Mouse (Mus musculus) layer of hippocampus, postnatal 25 days (tissue): ENCODE results near the gene Capn1. TPM values are rescaled to one million over a fixed set of nuclear protein-coding genes. Genes with fewer than 3 reads are reported as not detected.
"Not testable (repeated sequence)": the region's sequence is repeated elsewhere in the genome, so short reads cannot be mapped to it uniquely, and the experiment has no call there.

Experiments
- DNase-seq, 2 experiments: peaks; one replicate each; pipeline ENCODE4 v3.0.0; 2022; ENCODE audit warnings: mixed read lengths in 2 of 2, low spot score in 1 of 2; ENCODE audit errors: extremely low spot score in 1 of 2
- total RNA-seq, 2 experiments: library from RNA; stranded (reverse); gene quantifications; 2 replicates each; pipeline ENCODE4 v1.2.3; 2021

Gene Capn1
- total RNA-seq = 10 to 100 TPM; 20.5 to 21.9 TPM

GRCm38 (mm10) chr19:6015511-6016315 is at the start of gene Capn1:
TSS of gene Capn1 (minus strand) at chr19:6015897.
- DNase-seq = peak; percentile 50 to 58

- DNase-seq = no peak
Measured at GRCm38 (mm10) chr19:6063081-6063480, 47.4 kb upstream of the Capn1 start.

- DNase-seq = no peak
Measured at GRCm38 (mm10) chr19:6062418-6062817, 46.7 kb upstream of the Capn1 start.

DNA sequence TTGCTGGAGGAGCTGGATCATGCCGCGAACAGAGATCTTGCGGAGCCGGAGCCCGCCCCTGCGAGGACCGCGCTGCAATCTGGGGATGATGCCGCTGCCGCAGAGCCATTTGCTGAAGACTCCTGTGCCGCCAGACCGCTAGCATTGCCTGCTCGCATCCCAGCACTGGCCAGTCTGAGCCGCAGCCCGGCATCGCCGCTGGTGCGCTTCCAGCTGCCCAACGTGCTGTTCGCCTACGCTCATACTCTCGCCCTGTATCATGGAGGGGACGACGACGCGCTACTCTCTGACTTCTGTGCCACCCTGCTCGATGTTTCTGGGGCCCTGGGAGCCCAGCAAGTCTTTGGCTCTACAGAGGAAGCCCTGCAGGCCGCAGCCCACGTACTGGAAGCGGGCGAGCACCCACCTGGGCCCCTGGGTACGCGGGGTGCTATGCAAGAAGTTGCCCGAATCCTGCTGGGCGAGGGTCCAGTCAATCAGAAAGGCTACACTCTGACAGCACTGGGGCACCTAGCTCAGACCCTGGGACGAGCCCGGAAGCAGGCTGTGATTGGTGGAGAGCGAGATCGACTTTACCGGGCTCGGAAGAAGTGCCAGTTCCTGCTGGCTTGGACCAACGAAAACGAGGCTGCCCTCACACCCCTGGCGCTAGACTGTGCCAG is 46.1 kb upstream of the Capn1 start:
- DNase-seq = no peak

DNA sequence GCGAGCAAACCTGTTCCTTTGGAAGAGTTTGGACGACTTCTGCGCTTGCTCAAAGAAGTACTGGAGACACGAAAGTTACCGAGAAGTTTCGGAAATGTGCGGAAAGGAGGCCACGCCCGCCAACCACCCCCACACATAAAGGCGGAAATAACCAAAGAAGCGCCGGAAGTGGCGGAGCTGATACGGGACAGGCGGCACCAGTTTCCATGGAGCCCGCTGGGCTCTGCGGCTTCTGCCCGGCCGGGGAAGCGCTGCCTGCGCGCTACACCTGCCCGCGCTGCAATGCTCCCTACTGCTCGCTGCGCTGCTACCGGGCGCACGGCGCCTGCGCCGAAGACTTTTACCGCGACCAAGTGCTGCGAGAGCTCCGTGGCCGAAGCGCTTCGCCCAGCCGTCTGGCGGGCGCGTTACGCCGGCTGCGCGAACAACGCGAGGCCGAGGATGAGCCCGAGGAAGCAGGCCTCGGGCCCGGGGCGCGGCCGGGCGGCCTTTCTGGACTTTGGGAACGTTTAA is 45.4 kb upstream of the Capn1 start, which contains the start of gene Znhit2:
TSS of gene Znhit2 (plus strand) at position 172 of the 513 bp plus-strand sequence.
- peak; percentile 81 to 87 for DNase-seq

DNA sequence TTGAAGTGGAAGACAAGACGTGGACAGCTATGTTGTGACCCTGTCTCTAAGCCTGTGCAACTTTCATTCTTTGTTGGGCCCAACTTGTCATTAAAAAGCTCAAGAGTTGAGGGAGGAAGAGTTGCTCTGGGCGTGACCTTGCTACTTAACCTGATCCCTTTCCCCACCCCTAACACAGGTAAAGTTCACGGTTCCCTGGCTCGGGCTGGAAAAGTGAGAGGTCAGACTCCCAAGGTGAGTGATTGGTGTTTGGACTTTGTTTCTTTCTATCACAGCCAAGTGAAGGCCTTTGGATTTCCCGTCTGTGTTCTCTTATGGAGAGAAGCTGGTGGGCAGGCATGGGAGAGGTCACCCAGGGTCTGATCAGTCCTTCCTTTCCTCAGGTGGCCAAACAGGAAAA is 43.3 kb upstream of the Capn1 start:
- no peak for DNase-seq

DNA sequence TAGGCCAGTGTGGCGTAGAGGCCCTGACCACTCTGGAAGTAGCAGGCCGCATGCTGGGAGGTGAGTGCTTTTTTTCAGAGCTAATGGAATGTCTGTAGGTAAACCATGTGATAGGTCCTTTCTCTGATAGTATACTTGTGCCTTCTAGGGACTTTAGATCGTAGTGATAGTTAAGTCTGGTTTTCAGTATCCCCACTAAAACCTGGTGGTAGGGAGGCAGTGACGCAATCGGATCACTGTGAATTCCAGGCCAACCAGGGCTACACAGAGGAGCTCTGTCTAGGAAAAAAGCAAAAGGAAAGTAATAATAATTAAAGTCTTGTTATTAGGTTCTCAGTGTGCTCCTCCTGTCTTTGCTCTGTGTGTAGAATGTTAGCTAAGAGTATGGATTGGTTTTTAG is 42.8 kb upstream of the Capn1 start:
- no peak for DNase-seq

DNA sequence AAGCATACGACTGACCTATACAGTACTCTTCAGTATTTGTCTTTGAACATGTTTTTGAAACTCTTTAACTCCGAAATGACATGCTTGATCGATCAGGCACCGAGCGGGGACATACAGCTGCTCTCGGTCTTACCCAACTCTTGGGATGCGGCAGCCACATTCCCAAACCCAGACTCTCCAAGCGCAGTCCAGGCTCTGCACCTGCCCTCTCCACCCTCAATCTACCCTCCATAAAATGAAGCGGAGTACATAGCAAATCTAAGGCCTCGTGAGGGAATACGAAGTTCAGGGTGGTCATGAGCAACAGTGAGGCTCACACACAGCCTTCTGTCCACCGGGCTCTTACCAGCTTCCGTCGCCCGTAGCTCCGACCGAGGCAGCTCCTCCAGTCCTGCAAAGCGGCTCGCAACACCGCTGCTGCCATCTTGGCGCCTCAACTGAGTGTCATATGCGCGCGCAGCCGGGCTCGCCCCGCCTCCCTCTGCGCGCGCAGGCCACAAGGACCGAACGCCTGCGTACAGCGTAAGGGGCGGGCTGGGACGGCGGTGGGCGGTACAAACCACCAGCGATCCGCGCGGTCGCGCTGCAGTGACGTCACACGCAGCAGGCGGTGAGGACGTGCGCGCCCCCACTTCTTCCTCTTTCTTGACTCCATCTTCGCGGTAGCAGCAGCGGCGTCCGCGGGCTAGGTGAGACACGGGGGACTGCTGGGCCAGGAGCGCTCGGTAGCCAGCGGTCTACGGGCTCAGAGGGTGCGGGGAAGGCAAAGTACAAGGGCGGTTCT is 41.8 kb upstream of the Capn1 start, which contains the start of the genes Mrpl49 and Fau:
TSS of gene Mrpl49 (minus strand) at position 473 of the 784 bp plus-strand sequence.
TSS of gene Fau (plus strand) at position 532 of the 784 bp plus-strand sequence.
- peak; percentile 98 for DNase-seq

DNA sequence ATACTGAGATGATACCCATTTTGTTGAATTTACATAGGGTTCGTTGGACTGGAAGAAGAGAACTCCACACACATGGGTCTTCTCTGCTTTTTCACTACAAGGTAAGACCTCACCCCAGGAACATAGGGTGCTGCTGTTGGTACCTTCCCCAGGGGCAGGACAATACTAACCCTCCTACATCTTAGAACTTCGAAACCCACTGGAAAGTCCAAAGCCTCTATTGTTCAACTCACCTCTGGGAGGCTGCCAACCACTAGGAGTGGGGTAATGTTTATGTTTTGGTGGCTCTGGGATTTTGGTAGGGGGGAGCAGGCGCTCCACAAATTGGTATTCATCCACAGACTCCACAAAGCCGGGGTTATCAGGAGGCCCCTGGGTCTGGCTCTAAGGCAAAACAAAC is 41.0 kb upstream of the Capn1 start:
- no peak for DNase-seq

DNA sequence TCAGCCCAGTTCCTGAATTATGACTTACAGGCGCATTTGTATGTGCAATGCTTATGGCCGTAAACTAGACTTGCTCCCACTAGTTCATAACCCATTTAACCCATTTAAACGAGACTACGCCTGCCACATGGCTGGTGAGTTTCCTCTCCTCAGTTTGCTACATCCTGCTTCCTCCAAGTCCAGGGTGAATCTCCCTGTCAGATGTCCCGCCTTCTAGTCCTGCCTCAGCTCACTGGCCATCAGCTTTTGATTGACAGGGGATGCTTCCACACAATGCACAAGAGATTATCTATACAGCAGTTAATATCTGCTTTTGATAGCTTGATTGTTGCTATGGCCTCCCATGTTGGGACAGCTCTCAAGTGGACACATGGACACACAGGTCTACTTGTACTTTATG is 38.6 kb upstream of the Capn1 start:
- no peak for DNase-seq

GRCm38 (mm10) chr19:6052516-6052915 is 36.8 kb upstream of the Capn1 start:
- DNase-seq = no peak

- DNase-seq = no peak
Measured at GRCm38 (mm10) chr19:6048681-6049410, 33.1 kb upstream of the Capn1 start.

GRCm38 (mm10) chr19:6047899-6048166 is 32.1 kb upstream of the Capn1 start:
- no peak for DNase-seq

DNA sequence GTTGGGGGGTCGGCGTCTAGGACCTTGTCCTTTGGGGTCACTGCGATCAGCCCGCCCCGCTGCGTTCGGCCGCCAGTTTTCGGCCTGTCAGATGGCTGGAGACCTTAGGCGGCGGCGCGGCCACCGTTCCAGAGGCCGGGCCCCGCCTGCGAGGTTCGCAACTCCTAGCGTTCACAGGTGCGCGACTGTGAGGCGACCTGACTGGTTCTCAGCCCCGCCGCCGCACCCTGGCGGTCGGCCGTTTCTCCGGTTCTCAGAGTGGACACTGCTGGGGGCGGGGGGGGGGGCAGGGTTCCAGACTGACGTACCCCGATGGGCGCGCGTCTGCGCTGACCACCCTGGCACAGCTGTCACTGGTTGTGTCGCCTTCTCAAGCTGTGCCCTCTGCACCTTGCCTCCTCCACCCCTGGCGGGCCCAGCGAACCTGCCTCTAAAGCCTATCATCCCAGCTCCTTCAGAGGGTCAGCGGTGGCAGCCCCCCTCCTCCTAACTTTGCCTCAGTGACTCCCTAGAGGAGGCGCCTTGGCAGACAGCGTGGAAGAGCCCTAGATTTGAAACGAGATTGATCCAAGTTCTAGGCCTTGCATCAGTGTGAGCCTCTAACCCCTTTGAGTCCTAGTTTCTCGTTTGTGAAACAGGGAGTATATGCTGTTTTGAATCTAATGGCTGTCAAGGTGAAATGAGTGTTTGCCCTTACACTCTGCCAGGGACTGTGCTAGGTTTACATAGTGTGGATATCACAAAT is 31.6 kb upstream of the Capn1 start:
- no peak for DNase-seq

GRCm38 (mm10) chr19:6046294-6047153 is 30.8 kb upstream of the Capn1 start, which contains the start of gene Syvn1:
TSS of gene Syvn1 (plus strand) at chr19:6046576.
- peak; percentile 79 to 85 for DNase-seq

- peak in 1 of 2 experiments; percentile 48 for DNase-seq
Measured at GRCm38 (mm10) chr19:6045366-6046293, 29.9 kb upstream of the Capn1 start.

- DNase-seq = not testable (repeated sequence)
Measured at GRCm38 (mm10) chr19:6044102-6044501, 28.4 kb upstream of the Capn1 start.
